Comparison of ENCODE assay signal across 8 mouse cellular contexts in genomic region chr9:57433097-57434032, GRCm38 (mm10). TPM values are rescaled to one million over a fixed set of nuclear protein-coding genes. Genes with fewer than 3 reads are reported as not detected.
A peak's percentile ranks its signal among the peaks of the same experiment; 100 is the strongest.
DNase-seq lines count a peak whose midpoint lies in the region.

No protein-coding gene starts in this region.

- intact Hi-C loops in gastrocnemius, postnatal 14 days (cut with DNase I; ENCODE audit: low total_unique reads): loop anchor here (2.0 to 5.0 kb wide), 2 partner anchors 173 to 226 kb away; no protein-coding TSS in a partner anchor

- H3K27me3 ChIP-seq in megakaryocyte, embryonic 14.5 days (replicated peaks): no peaks in the 10 kb centered on the region

- H3K9me3 ChIP-seq in megakaryocyte, embryonic 14.5 days: no peaks in the 10 kb centered on the region

- H3K4me3 ChIP-seq in megakaryocyte, embryonic 14.5 days (replicated peaks): peak overlapping the region; percentile 84

- peak; percentile 81 to 93 for DNase-seq in adrenal gland, adult (ENCODE audit: inconsistent age in 2 of 2, low spot score in 1 of 2)
- DNase-seq in embryo, embryonic 10.5 days (ENCODE audit: low spot score): peak; percentile 91
- peak; percentile 81 for DNase-seq in gastrocnemius, postnatal 14 days
- peak; percentile 90 for DNase-seq in induced T-regulatory cell, adult 2 months (ENCODE audit: low read depth)
- peak; percentile 65 to 84 for DNase-seq in left cerebral cortex, adult 9 months (ENCODE audit: low spot score in 2 of 2)
- DNase-seq in right cerebral cortex, postnatal 10 days (ENCODE audit: low spot score in 2 of 2): peak; percentile 83 to 90
- DNase-seq in urinary bladder, postnatal 14 days (ENCODE audit: low spot score): peak; percentile 90

- H3K4me1 ChIP-seq in megakaryocyte, embryonic 14.5 days: peaks cover 84% of the 10 kb centered on the region

- peaks cover 89% of the 10 kb centered on the region for H3K36me3 ChIP-seq in megakaryocyte, embryonic 14.5 days (replicated peaks; ENCODE audit: low read length)

RNA-seq across cellular contexts. Expression of gene Ppcdc, which starts 6.6 kb away (rescaled TPM):
- 1 to 10 TPM; 7.3 to 7.6 TPM for total RNA-seq in gastrocnemius, postnatal 14 days (2021)
- polyA plus RNA-seq in megakaryocyte, embryonic 14.5 days (2012; ENCODE audit: insufficient read depth, low replicate concordance): 20.9 and 74.6 TPM in 2 replicates

RNA-seq across cellular contexts. Expression of gene Scamp5, which starts 34.5 kb away (rescaled TPM):
- 1 to 10 TPM; 3.6 to 6.4 TPM for total RNA-seq in gastrocnemius, postnatal 14 days (2021)
- 14.1 and 30.9 TPM in 2 replicates for polyA plus RNA-seq in megakaryocyte, embryonic 14.5 days (2012; ENCODE audit: insufficient read depth, low replicate concordance)

Comparison
In these comparisons a context has a peak if more than half of its experiments do, and no peak if none do; other contexts are left out.
1. Peak in every context shown above with its lines: DNase-seq and H3K4me3 ChIP-seq.